Mouse (Mus musculus) CH12.LX (cell line): ENCODE results near the gene Cacng5. TPM values are rescaled to one million over a fixed set of nuclear protein-coding genes. Genes with fewer than 3 reads are reported as not detected.

ENCODE experiments used
- DNase-seq: peaks from one replicate; pipeline ENCODE4 v3.0.0-alpha.2; 2013; ENCODE audit errors: extremely low read depth
- H3K27ac ChIP-seq: 2 replicates; pipeline ENCODE4 v1.5.1; 2012; ENCODE audit warnings: low read depth, mild to moderate bottlenecking, control low read depth, moderate library complexity; ENCODE audit not compliant: insufficient read depth
- H3K27me3 ChIP-seq: replicated peaks from 2 replicates; pipeline ENCODE3; 2012; ENCODE audit warnings: inconsistent platforms
- H3K36me3 ChIP-seq, 2 experiments: replicated peaks in 1 of 2; 2 replicates each; pipeline versions ENCODE3 to v1.6.1; 2012; ENCODE audit warnings: inconsistent platforms in 1 of 2, low read length in 1 of 2, mild to moderate bottlenecking in 1 of 2, mixed read lengths in 1 of 2, moderate library complexity in 1 of 2; ENCODE audit not compliant: control insufficient read depth in 1 of 2, insufficient read depth in 1 of 2
- H3K4me1 ChIP-seq, 2 experiments: 2 replicates each; pipeline ENCODE4 v1.6.1; 2012; ENCODE audit warnings: inconsistent platforms in 1 of 2, moderate library complexity in 1 of 2; ENCODE audit not compliant: insufficient read depth in 2 of 2, control insufficient read depth in 1 of 2
- H3K4me2 ChIP-seq: 2 replicates; pipeline ENCODE4 v1.6.1; 2012; ENCODE audit warnings: low read depth, mild to moderate bottlenecking, control low read depth; ENCODE audit not compliant: poor library complexity, insufficient read depth, severe bottlenecking
- H3K4me3 ChIP-seq, 3 experiments: fragments of 150-350 bp in 1 of 3; sonication (generic) in 1 of 3; replicated peaks in 1 of 3; 2 replicates each; pipeline versions ENCODE3 to v1.5.1; 2011 to 2012; ENCODE audit warnings: low read depth in 2 of 3, low read length in 2 of 3, mild to moderate bottlenecking in 2 of 3, moderate library complexity in 2 of 3, control low read depth in 1 of 3, improper control_type of control experiment in 1 of 3, inconsistent platforms in 1 of 3, mixed read lengths in 1 of 3; ENCODE audit not compliant: poor library complexity in 1 of 3
- H3K79me2 ChIP-seq: replicated peaks from 2 replicates; pipeline ENCODE4 v1.6.1; 2012; ENCODE audit warnings: mild to moderate bottlenecking, moderate library complexity; ENCODE audit not compliant: control insufficient read depth, poor library complexity, insufficient read depth, severe bottlenecking; ENCODE audit errors: extremely low read depth
- H3K9ac ChIP-seq: 2 replicates; pipeline ENCODE4 v1.6.1; 2012; ENCODE audit warnings: low read depth, mild to moderate bottlenecking, control low read depth, moderate library complexity; ENCODE audit not compliant: insufficient read depth
- H3K9me3 ChIP-seq: replicated peaks from 2 replicates; pipeline ENCODE3; 2012; ENCODE audit warnings: low read length, inconsistent platforms, mixed read lengths
- BHLHE40 ChIP-seq: IDR thresholded peaks from 2 replicates; pipeline ENCODE4 v1.6.1; 2011; ENCODE audit warnings: mild to moderate bottlenecking, low read depth, low read length, improper control_type of control experiment
- CHD1 ChIP-seq: IDR thresholded peaks from 2 replicates; pipeline ENCODE4 v1.6.1; 2012; ENCODE audit warnings: low read depth, low read length, improper control_type of control experiment, inconsistent platforms
- ELF1 ChIP-seq: IDR thresholded peaks from 2 replicates; pipeline ENCODE4 v1.6.1; 2014; ENCODE audit warnings: low read depth, mild to moderate bottlenecking, inconsistent platforms, low read length, improper control_type of control experiment
- EP300 ChIP-seq: IDR thresholded peaks from 2 replicates; pipeline ENCODE4 v1.6.1; 2011; ENCODE audit warnings: low read length, improper control_type of control experiment
- ETS1 ChIP-seq: conservative IDR thresholded peaks from 2 replicates; pipeline ENCODE4 v1.6.1; 2012; ENCODE audit warnings: low read depth, mild to moderate bottlenecking, inconsistent platforms, low read length, improper control_type of control experiment, moderate library complexity
- GABPA ChIP-seq: IDR thresholded peaks from 2 replicates; pipeline ENCODE4 v1.6.1; 2012; ENCODE audit warnings: low read depth, low read length, improper control_type of control experiment, inconsistent platforms; ENCODE audit not compliant: insufficient replicate concordance
- HCFC1 ChIP-seq: IDR thresholded peaks from 2 replicates; pipeline ENCODE4 v1.6.1; 2012; ENCODE audit warnings: low read depth, mild to moderate bottlenecking, inconsistent platforms, low read length, improper control_type of control experiment
- IRF4 ChIP-seq: IDR thresholded peaks from 2 replicates; pipeline ENCODE4 v1.6.1; 2014; ENCODE audit warnings: low read depth, mild to moderate bottlenecking, inconsistent platforms, low read length, improper control_type of control experiment
- JUND ChIP-seq: conservative IDR thresholded peaks from 2 replicates; pipeline ENCODE4 v1.6.1; 2011; ENCODE audit warnings: low read depth, low read length, improper control_type of control experiment
- MAX ChIP-seq: IDR thresholded peaks from 2 replicates; pipeline ENCODE4 v1.6.1; 2011; ENCODE audit warnings: low read length, improper control_type of control experiment
- MAZ ChIP-seq: IDR thresholded peaks from 2 replicates; pipeline ENCODE4 v1.6.1; 2012; ENCODE audit warnings: low read depth, mild to moderate bottlenecking, inconsistent platforms, low read length, improper control_type of control experiment, moderate library complexity
- NELFE ChIP-seq: IDR thresholded peaks from 2 replicates; pipeline ENCODE4 v1.6.1; 2011; ENCODE audit warnings: low read depth, low read length, improper control_type of control experiment
- PAX5 ChIP-seq: IDR thresholded peaks from 2 replicates; pipeline ENCODE4 v1.6.1; 2012; ENCODE audit warnings: low read length, inconsistent platforms, mixed read lengths
- POLR2A ChIP-seq: IDR thresholded peaks from 2 replicates; pipeline ENCODE4 v1.6.1; 2011; ENCODE audit warnings: low read depth, mild to moderate bottlenecking, improper control_type of control experiment, low read length
- POLR2AphosphoS2 ChIP-seq: IDR thresholded peaks from 2 replicates; pipeline ENCODE4 v1.6.1; 2011; ENCODE audit warnings: low read depth, low read length, improper control_type of control experiment
- RAD21 ChIP-seq: IDR thresholded peaks from 2 replicates; pipeline ENCODE4 v1.6.1; 2011; ENCODE audit warnings: low read depth, mild to moderate bottlenecking, low read length, improper control_type of control experiment, moderate library complexity
- RCOR1 ChIP-seq: conservative IDR thresholded peaks from 2 replicates; pipeline ENCODE4 v1.6.1; 2012; ENCODE audit warnings: low read depth, mild to moderate bottlenecking, inconsistent platforms, low read length, improper control_type of control experiment
- SIN3A ChIP-seq: IDR thresholded peaks from 2 replicates; pipeline ENCODE4 v1.6.1; 2012; ENCODE audit warnings: low read length, improper control_type of control experiment, inconsistent platforms
- SMC3 ChIP-seq: IDR thresholded peaks from 2 replicates; pipeline ENCODE4 v1.6.1; 2011; ENCODE audit warnings: low read depth, low read length, improper control_type of control experiment
- TBP ChIP-seq: conservative IDR thresholded peaks from 2 replicates; pipeline ENCODE4 v1.6.1; 2011; ENCODE audit warnings: low read depth, low read length, improper control_type of control experiment
- UBTF ChIP-seq: IDR thresholded peaks from 2 replicates; pipeline ENCODE4 v1.6.1; 2012; ENCODE audit warnings: low read depth, mild to moderate bottlenecking, inconsistent platforms, low read length, improper control_type of control experiment, moderate library complexity
- USF2 ChIP-seq: conservative IDR thresholded peaks from 2 replicates; pipeline ENCODE4 v1.6.1; 2011; ENCODE audit warnings: low read depth, low read length, improper control_type of control experiment
- ZC3H11A ChIP-seq: IDR thresholded peaks from 2 replicates; pipeline ENCODE4 v1.6.1; 2012; ENCODE audit warnings: low read depth, mild to moderate bottlenecking, inconsistent platforms, low read length, improper control_type of control experiment
- ZKSCAN1 ChIP-seq: IDR thresholded peaks from 2 replicates; pipeline ENCODE4 v1.6.1; 2012; ENCODE audit warnings: low read depth, inconsistent platforms, low read length, improper control_type of control experiment, borderline replicate concordance
- ZMIZ1 ChIP-seq: IDR thresholded peaks from 2 replicates; pipeline ENCODE4 v1.6.1; 2012; ENCODE audit warnings: low read depth, mild to moderate bottlenecking, inconsistent platforms, low read length, improper control_type of control experiment
- ZNF384 ChIP-seq: IDR thresholded peaks from 2 replicates; pipeline ENCODE4 v1.6.1; 2012; ENCODE audit warnings: low read depth, low read length, improper control_type of control experiment, inconsistent platforms
- dilution Hi-C: fragments of 300-500 bp; cut with MboI; formaldehyde crosslinking; loops from 2 replicates; pipeline ENCODE4 v1.14.3; 2020; ENCODE audit warnings: low sequenced_read_pairs; ENCODE audit not compliant: extremely low pct_unique_long_range_greater_than_20kb, extremely low pct_ligation_motif_present
- in situ Hi-C: fragments of 300-500 bp; cut with MboI; formaldehyde crosslinking; loops from 3 replicates; pipeline ENCODE4 v1.14.3; 2019; ENCODE audit warnings: low sequenced_read_pairs, low pct_ligation_motif_present, low pct_unique_long_range_greater_than_20kb, mixed read lengths
- polyA plus RNA-seq: library from polyadenylated mRNA; unstranded; fragments of >175 nt; gene quantifications from 2 replicates; pipeline ENCODE4 v1.2.1, GENCODE M21; 2012; ENCODE audit warnings: low read depth; ENCODE audit not compliant: insufficient read length
- total RNA-seq, 2 experiments: library from RNA; depleted of rRNA; stranded (reverse); fragments of 300-350 nt in 1 of 2; fragments of >200 nt in 1 of 2; gene quantifications; 2 replicates each; pipeline ENCODE4 v1.2.3; 2012 to 2014

Gene Cacng5
- total and polyA plus RNA-seq, 3 experiments: not detected

GRCm38 (mm10) chr11:107844175-107844574 lies 70.7 kb downstream of the Cacng5 start:
- DNase-seq: no peak
- Histone ChIP-seq H3K27me3 (peaks cover 3% of the 10 kb centered on the region), H3K4me1 (peaks cover 0 to 9% of the 10 kb centered on the region in 2 experiments; a peak in 2 of 4 replicates), H3K27ac (no peak overlapping the region), H3K79me2 (no peaks in the 10 kb centered on the region), H3K4me2 (no peak overlapping the region), H3K9ac (no peak overlapping the region), H3K4me3 (no peak overlapping the region), H3K36me3 (no peaks in the 10 kb centered on the region), H3K9me3 (peaks cover 3% of the 10 kb centered on the region)
- TF ChIP-seq EP300 (peak; percentile 84), RAD21 (no peak), SIN3A (0 out of 2 replicates have a peak, but pooled peaks have one; percentile 29), BHLHE40 (no peak), ZNF384 (peak; percentile 88), IRF4 (peak; percentile 74), USF2 (no peak), ZC3H11A (no peak), UBTF (no peak), ETS1 (no peak), ELF1 (peak; percentile 28; the same call in 1 of the 2 replicates)
- dilution Hi-C loops (no loop called here), in situ Hi-C loops (no loop called here)

GRCm38 (mm10) chr11:107833351-107834040 lies 81.4 kb downstream of the Cacng5 start:
- H3K4me3 ChIP-seq: no peak overlapping the region
- DNase-seq: no peak
- H3K27me3 ChIP-seq: peaks cover 3% of the 10 kb centered on the region
- TF ChIP-seq POLR2AphosphoS2 (no peak), ZKSCAN1 (no peak), POLR2A (no peak), GABPA (no peak), RCOR1 (no peak), JUND (no peak), TBP (no peak), SIN3A (no peak), HCFC1 (no peak), NELFE (no peak), SMC3 (no peak), ELF1 (no peak), MAX (no peak), ZMIZ1 (no peak), UBTF (no peak), PAX5 (no peak), CHD1 (no peak), ETS1 (no peak), MAZ (no peak)
- TF ChIP-seq, all 38 proteins: peak for 0
- in situ Hi-C loops (no loop called here), dilution Hi-C loops (no loop called here)
- Histone ChIP-seq H3K4me2 (no peak overlapping the region), H3K4me1 (peaks cover 0 to 3% of the 10 kb centered on the region in 2 experiments; a peak in 1 of 4 replicates), H3K9ac (no peak overlapping the region), H3K36me3 (no peaks in the 10 kb centered on the region), H3K27ac (no peak overlapping the region), H3K79me2 (no peaks in the 10 kb centered on the region), H3K9me3 (no peaks in the 10 kb centered on the region)
